Mouse (Mus musculus): ENCODE results near the gene Gm10645. TPM values are rescaled to one million over a fixed set of nuclear protein-coding genes. Genes with fewer than 3 reads are reported as not detected.

Gm10645 gene
- polyA plus RNA-seq, 1 experiment from 2014 or later, result 3.2 TPM

Other genes starting within 250 kb of the Gm10645 start
- 6.5 and 8.3 TPM in 2 replicates for gene Tbc1d9, start 818 bp downstream of the Gm10645 start, polyA plus RNA-seq (2016; fragmentation: Nextera tagmentation; extraction: Ambion mirVana)
- gene Ucp1, start 124.2 kb upstream of the Gm10645 start, polyA plus RNA-seq (2016; fragmentation: Nextera tagmentation; extraction: Ambion mirVana), result 0.10 TPM in 1 of 2 replicates, not detected in the other
- gene Elmod2, start 166.3 kb upstream of the Gm10645 start, polyA plus RNA-seq (2016; fragmentation: Nextera tagmentation; extraction: Ambion mirVana), result 15.6 and 21.0 TPM in 2 replicates
- gene Mgat4d, start 182.3 kb upstream of the Gm10645 start, polyA plus RNA-seq (2016; fragmentation: Nextera tagmentation; extraction: Ambion mirVana), result not detected in 2 replicates
- gene Clgn, start 223.7 kb upstream of the Gm10645 start, polyA plus RNA-seq (2016; fragmentation: Nextera tagmentation; extraction: Ambion mirVana), result 2.9 and 3.5 TPM in 2 replicates

All from hindbrain, embryonic 10.5 days (tissue).